Mouse (Mus musculus) liver, adult (tissue): ENCODE measurements at regions not wholly inside any gene's neighbourhood (a gene's known extent, or its start where the extent isn't known, plus 50 kb on each side); places are given as distances from the start of the nearest gene placed in this dataset.

Source experiments
- GATA4 ChIP-seq: IDR thresholded peaks from 2 replicates; pipeline ENCODE4 v1.6.1; 2014; ENCODE audit warnings: mild to moderate bottlenecking, low read length; ENCODE audit not compliant: insufficient replicate concordance

GRCm38 (mm10) chr6:117353091-117353490 is 184.8 kb downstream of the Cxcl12 start:
- TF ChIP-seq GATA4 = no peak

GRCm38 (mm10) chr6:117356101-117356500 is 187.8 kb downstream of the Cxcl12 start:
- no peak for TF ChIP-seq GATA4

DNA sequence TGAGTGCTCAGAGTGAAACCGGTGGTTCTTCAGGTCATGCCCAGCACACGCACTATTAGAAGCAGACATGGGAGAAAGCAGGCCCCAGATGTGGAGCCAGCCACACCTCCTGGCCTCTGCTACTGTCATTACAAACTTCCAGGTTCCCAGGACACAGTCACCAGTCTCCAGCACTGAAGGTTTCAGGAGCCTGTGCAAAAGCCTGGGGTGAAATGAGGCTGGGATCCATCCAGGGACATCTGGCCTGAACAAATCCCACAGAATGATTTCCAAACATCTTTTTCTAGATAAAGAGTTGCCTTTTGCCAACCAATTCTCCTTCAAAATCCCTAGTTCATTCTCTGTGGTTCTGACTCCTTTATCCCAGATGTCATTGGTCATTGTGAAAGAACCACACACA is 191.1 kb downstream of the Cxcl12 start:
- TF ChIP-seq GATA4 = no peak

DNA sequence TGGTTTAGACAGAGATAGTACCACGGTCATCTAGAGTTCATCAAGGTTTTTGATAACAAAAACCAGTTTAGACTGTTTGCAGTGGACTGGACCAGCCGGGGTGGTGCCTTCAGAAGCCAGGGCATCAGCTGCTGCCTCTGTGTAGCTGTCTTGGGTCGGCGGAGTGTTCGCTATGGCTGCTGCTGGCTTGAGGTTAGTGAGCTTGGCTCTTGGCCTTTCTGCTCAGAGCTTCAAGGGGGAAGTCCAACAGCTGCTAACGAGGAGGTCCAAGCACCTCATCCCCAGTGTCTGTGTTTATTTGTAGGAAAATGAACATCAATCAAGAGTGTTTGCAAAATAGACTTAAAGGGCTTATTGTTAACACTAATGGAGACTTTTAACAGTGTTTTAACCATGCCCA is 198.2 kb downstream of the Cxcl12 start:
- TF ChIP-seq GATA4 = no peak

DNA sequence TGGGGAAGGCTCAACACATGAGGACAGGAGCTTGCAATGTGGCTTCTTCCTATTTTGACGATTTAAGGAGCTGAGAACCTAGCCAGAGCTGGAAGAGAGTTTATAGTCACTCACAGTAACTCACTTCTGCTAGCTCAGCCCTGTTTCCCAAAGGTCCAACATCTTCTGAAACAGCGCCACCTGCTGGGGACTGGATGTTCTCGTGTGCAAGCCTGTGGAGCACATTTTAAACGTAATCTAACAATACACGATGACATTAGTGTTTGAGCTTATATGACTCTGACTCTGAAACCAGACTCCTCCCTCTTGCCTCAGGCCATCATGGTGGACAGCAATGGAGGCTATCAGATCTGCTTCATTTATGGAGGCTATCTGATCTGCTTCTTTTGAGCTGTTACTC is 207.7 kb downstream of the Cxcl12 start:
- TF ChIP-seq GATA4 = no peak

- TF ChIP-seq GATA4 = no peak
These were observed 211.6 kb downstream of the Cxcl12 start for GRCm38 (mm10) chr6:117379904-117380303.

DNA sequence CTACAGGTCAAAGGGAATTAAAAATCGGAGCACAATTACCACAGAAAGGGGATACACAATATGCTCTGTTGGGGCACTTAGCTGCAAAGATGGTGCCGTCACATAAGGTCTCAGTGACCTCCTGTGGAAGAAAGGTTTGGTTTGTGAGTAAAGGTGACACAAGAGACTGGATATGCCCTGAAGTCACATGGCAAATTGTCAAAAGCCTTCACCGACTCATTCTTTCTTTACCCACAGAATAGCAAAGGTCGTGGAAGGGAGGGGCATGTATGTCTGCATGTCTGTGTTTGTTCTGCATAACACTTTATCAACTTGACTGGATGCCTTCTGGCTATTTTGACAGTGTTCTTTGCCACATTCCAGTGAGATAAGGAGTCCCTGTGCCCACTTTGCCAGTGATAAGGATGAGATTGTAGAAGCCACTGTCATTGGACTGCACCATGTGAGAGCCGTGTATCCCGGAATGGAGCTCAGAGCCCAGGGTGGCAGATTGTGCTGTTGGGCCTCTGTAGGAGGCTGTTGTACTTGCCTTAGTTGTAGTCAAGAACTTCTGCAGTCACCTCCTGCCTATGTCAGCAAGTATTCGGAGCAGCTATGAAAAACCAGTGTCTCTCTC is 222.0 kb downstream of the Cxcl12 start:
- no peak for TF ChIP-seq GATA4

- TF ChIP-seq GATA4 = no peak
These were observed 225.1 kb downstream of the Cxcl12 start for GRCm38 (mm10) chr6:117393480-117393879.

DNA sequence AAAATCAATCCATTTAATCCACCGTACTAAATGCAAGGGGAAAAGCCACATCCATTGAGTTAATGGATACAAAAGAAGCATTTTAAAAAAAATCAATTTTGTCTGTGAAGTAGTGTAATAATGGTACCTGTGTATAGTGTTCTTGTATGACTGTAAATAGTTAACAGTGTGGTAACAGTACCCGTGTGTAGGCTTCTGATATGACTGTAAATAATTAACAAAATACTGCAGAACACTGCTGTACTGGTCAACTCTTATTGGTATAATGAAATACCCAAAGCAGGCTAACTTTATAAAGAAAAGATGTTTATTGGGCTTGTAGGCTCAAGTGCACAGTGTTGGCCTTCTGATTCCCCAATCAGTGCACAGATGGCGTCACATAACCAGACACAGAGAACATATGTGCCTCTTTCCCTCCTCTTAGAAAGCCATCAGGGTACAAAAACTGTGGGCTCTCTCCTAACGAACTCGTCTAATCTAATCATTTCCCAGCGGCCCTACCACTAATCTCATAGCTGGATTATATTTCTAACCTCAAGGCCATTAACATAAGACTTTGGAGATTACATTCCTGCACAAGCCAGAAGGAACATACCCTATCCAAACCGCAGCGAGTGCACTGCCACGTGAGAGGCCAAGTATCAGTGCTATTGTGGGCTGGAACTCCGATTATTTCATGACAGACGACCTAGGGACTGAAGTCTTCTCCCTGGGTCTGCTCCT is 237.4 kb downstream of the Cxcl12 start:
- TF ChIP-seq GATA4 = no peak; the same call in 1 of the 2 replicates

DNA sequence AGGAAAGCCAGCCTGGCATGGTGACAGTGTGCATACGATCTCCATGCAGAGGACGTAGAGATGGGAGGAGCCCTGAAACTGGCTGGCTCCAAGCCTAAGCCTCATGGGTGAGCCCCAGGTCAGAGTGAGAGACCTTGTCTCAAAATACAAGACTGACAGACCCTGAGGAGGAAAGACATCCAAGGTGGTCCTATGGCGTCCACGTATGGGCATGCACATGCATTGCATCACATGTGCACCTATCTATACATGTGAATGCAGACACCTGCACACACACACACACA is 237.9 kb downstream of the Cxcl12 start:
- TF ChIP-seq GATA4 = no peak

- TF ChIP-seq GATA4 = no peak
These were observed 238.4 kb downstream of the Cxcl12 start for GRCm38 (mm10) chr6:117406757-117407156.

GRCm38 (mm10) chr6:117407206-117407858 is 239.0 kb downstream of the Cxcl12 start:
- TF ChIP-seq GATA4 = no peak

DNA sequence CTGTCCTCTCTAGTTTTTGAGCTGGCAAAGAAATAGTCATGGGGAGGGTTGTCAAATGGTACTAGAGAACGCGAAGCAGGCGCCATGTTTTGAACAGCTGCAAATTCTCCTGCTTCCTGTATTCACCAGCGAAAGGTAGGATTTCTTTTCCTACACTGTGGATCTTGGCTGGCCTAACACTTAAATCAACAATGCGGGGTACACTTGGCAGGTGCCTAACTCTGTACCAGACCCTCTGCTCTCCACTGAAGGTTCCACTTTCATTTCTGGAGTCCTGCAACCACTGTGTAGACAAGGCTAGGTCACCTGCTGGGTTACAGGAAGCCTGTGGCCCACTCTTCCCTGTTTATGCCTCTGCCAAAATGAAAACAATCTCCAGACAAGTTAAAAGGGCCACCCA is 239.6 kb downstream of the Cxcl12 start:
- TF ChIP-seq GATA4 = no peak

DNA sequence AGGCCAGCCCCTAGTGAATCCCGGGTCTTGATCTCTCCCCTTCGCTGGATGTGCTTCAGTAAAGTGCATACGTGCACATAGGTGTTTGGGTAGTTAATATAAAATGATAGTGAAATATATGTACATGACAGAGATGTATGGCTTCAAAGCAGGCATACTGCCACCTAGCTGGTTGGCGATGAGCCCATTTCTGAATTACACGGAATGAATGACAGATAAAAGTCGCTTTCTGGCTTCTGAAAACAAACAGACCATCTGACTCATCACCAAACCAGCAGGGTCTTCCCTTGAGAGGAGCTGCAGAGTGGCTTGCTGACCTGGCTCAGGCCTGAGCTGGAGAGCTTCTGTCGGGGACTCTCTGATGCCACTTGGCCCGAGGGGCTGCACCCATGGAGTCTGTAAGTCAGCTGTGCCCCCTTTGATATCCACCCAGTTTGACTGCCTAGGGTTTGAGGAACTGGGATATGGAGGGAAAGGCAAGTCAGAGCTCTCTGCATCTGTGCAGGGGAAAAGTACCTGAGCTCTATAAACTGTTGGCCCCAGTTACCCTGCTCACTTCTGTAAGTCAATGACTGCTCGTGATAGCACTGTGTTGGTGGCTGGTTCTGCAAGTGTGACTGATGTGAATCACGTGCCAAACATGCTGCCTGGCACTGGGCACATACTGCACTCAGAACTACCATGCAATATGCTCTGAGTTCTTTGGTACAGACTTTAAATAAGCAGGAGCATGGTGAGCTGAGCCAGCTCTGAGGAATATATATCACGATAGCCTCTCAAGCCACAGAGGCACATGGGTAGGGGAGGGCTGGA is 240.8 kb downstream of the Cxcl12 start:
- no peak for TF ChIP-seq GATA4

- no peak for TF ChIP-seq GATA4
These were observed 246.6 kb downstream of the Cxcl12 start for GRCm38 (mm10) chr6:117414926-117415325.

DNA sequence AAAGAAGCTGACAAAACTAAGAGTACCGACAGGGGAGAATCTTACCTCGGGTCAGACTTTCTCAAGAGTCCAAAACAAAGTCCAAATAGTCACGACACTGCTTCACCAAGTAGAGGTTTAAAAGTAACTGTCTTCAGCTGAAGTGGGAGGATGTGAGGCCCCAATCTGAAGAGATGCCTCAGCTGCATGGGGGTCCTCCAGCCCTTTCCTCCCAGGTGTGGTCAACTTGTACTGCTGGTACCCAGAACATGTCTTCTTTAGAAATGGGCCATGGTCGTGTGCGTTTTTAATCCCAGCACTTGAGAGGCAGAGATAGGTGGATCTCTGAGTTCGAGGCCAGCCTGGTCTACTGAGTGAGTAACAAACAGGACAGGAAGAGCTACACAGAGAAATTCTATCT is 247.6 kb downstream of the Cxcl12 start:
- no peak for TF ChIP-seq GATA4
